Mouse (Mus musculus): ENCODE measurements around the gene Psmd11. TPM values are rescaled to one million over a fixed set of nuclear protein-coding genes. Genes with fewer than 3 reads are reported as not detected.

The Psmd11 gene
- polyA plus RNA-seq, 1 experiment from 2014 or later: 278 TPM

DNA sequence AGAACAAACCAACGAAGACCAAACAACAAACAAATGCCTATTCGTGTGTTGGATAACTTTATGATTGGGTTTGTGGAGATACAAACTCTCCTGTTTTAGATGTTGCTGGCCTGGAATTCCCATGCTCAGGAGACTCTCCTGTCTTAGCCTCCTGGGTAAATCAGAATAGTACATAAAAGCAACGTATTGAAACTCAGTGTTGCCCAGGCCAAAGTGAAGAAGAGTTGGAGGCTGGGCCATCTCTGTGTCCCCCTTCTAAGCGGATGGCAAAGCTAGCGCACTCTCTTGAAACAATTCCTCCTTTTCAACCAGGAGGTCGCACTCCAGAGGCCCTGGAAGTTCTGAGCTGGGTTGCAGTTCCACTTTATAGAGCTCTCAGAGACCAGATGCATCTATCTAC is 74.9 kb downstream of the Psmd11 start:
- peak overlapping the region; percentile 38; the same call in 1 of the 2 replicates for H3K9ac ChIP-seq
- H3K4me3 ChIP-seq: no peak overlapping the region
- ATAC-seq (replicated peaks): no peak
- H3K36me3 ChIP-seq (replicated peaks): no peaks in the 10 kb centered on the region
- peaks cover 51% of the 10 kb centered on the region for H3K4me1 ChIP-seq
- 65% methylated on average over 6 of the region's 6 CpGs for WGBS
- H3K27me3 ChIP-seq (replicated peaks): no peaks in the 10 kb centered on the region
- peak overlapping the region; percentile 99 for H3K27ac ChIP-seq
- H3K4me2 ChIP-seq: no peak overlapping the region
- no peaks in the 10 kb centered on the region for H3K9me3 ChIP-seq

DNA sequence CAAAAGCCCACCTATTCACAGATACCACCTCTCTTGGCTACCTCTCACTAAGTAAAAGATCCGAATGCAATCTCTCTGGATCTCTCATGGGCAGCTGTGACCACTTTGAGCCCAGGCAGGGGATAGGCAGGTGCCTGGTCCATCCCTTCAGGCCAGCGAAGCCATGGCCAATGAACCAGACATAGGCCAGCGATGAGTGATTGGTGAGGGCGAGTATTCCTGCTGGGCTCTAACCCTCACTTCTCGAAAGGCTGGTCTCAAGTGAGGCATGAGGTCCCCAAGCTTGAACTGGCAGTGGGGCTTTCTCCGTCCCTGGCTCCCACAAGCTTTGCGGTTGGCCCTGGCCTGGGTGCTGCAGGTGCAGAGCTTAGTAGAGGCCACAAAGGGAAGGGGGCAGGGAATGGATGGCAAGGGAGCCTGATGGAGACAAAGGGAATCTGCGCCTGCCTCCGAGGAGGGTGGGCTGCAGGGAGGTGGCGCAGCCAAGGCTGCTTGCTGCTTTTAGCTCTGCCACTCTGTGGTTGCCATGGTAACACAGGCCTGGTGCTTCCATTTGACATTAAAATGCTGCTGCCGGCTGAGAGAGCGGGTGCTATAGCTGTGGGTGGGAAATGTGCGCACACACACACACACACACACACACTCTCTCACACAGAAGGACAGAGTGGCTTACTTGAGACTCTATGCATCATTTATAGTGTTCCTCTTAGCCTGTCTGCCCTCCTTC is 75.5 kb downstream of the Psmd11 start:
- Histone ChIP-seq H3K4me3 (no peak overlapping the region), H3K36me3 (replicated peaks) (no peaks in the 10 kb centered on the region), H3K4me2 (peak overlapping the region; percentile 38), H3K9ac (peak overlapping the region; percentile 38), H3K27me3 (replicated peaks) (no peaks in the 10 kb centered on the region), H3K27ac (peak overlapping the region; percentile 99), H3K9me3 (no peaks in the 10 kb centered on the region), H3K4me1 (peaks cover 50% of the 10 kb centered on the region)
- 6% methylated on average over 13 of the region's 13 CpGs for WGBS
- peak; percentile 95 for ATAC-seq (replicated peaks)

DNA sequence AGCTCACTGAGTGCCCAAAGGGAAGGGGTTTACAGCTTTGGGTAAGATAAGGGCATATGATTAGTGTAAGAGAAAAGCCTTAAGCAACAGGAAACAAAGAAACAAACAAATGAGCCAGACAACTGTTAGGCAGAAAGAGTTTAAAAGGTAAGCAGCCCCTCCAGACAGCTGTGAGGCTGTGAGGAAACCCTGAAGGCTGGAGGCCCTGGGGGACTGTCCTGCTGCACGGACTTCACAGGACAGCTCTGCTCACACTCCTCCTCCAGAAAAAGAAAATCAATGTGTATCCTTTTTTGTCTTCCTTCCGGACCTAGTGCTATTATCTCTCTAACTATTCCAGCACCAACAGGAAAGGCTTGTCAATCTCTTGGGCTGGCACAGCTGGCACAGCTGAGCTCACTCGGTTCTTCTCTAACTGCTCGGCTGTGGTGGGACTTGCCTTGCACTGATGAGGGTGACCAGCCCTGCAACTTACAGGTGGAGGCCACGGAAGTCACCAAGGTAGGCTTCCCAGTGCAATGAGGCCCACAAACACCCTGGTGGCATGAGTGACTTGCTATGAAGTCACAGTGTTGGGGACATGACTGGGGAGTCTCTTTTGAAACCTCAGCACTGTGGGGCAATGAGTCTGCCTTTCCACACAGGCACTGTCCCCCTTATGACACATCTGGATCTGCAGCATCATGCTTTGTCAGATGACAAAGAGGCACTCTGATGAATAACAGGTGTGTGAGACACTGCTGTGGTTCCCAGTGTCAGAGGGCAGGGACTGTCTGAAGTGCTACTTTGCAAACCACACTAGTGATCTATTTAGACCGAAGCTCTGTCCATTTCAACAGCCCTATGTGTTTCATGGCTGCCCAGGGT is 76.3 kb downstream of the Psmd11 start:
- peak overlapping the region; percentile 38 for H3K4me2 ChIP-seq
- no peaks in the 10 kb centered on the region for H3K36me3 ChIP-seq (replicated peaks)
- H3K9me3 ChIP-seq: no peaks in the 10 kb centered on the region
- peak overlapping the region; percentile 31 for H3K9ac ChIP-seq
- H3K27me3 ChIP-seq (replicated peaks): no peaks in the 10 kb centered on the region
- H3K4me3 ChIP-seq: no peak overlapping the region
- H3K4me1 ChIP-seq: peaks cover 48% of the 10 kb centered on the region
- H3K27ac ChIP-seq: peak overlapping the region; percentile 99
- peak; percentile 57 for ATAC-seq (replicated peaks)
- 25% methylated on average over 6 of the region's 6 CpGs for WGBS

DNA sequence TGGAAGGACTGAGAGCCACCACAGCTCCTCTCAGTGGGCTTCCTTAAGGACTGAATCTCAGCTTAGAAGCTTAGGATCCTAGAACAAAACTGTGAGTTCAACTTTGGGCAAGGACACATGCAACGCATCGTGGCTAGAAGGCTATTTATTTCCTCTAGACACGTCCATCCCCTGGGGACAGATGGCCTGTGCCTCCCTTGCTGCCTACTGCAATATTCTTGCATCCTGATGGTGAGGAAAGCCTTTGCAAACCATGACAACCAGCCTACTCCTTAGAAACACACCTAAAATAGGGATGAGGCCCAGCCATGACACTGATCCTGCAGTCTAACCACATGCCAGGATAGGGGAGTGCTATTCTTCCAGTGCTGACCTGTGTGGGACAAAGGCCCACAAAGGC is 77.2 kb downstream of the Psmd11 start:
- ATAC-seq (replicated peaks): no peak
- 77% methylated on average over 3 of the region's 3 CpGs for WGBS
- Histone ChIP-seq H3K27me3 (replicated peaks) (no peaks in the 10 kb centered on the region), H3K4me1 (peaks cover 44% of the 10 kb centered on the region), H3K9me3 (no peaks in the 10 kb centered on the region), H3K4me2 (no peak overlapping the region), H3K27ac (peak overlapping the region; percentile 99), H3K9ac (no peak overlapping the region), H3K36me3 (replicated peaks) (no peaks in the 10 kb centered on the region), H3K4me3 (no peak overlapping the region)

DNA sequence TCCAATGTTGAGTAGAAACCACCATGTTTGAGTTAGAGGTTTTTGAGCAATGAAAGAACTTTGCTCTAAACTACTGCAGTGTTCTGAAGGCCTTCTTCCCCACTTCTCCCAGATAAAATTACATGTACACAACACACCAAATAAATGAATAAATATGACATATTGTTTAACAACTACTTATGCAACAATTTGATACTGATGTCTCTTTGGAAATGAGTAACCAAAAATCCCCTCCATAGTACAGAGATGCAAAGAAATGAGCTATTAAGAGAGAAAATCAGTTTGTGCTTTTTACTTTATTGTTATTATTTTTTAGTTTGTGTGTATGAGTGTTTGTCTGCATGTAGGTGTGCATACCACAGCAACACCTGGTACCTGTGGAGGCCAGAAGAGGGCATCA is 78.1 kb downstream of the Psmd11 start:
- Histone ChIP-seq H3K9me3 (no peaks in the 10 kb centered on the region), H3K27ac (no peak overlapping the region)

DNA sequence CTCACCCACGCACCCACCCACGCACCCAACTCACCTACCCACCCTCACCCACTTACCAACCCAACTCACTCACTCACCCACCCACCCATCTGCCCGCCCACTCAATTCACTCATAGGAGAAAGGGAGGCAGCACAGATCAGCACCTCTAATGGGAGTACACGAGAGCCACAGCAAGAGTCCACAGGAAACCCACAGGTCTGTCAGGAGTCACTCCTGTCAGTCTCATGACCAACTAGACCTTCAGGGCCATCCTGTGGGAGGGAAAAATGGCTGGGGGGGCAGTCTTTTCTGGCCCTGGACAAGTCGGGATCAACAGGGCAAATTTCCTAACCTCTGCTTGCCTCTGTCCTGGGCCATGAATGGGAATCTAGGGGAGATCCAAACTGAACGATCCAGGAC is 79.4 kb downstream of the Psmd11 start:
- Histone ChIP-seq H3K27me3 (replicated peaks) (no peaks in the 10 kb centered on the region), H3K4me3 (no peak overlapping the region), H3K9me3 (no peaks in the 10 kb centered on the region), H3K27ac (no peak overlapping the region), H3K9ac (no peak overlapping the region), H3K36me3 (replicated peaks) (no peaks in the 10 kb centered on the region), H3K4me1 (peaks cover 44% of the 10 kb centered on the region), H3K4me2 (no peak overlapping the region)
- ATAC-seq (replicated peaks): no peak
- WGBS: 84% methylated on average over 6 of the region's 6 CpGs

More for the DNA sequence above, 78.1 kb downstream of the Psmd11 start:
- no peaks in the 10 kb centered on the region for H3K27me3 ChIP-seq (replicated peaks)
- no peak overlapping the region for H3K9ac ChIP-seq
- H3K4me1 ChIP-seq: peaks cover 44% of the 10 kb centered on the region
- H3K36me3 ChIP-seq (replicated peaks): no peaks in the 10 kb centered on the region
- H3K4me2 ChIP-seq: no peak overlapping the region
- no peak for ATAC-seq (replicated peaks)
- no peak overlapping the region for H3K4me3 ChIP-seq

DNA sequence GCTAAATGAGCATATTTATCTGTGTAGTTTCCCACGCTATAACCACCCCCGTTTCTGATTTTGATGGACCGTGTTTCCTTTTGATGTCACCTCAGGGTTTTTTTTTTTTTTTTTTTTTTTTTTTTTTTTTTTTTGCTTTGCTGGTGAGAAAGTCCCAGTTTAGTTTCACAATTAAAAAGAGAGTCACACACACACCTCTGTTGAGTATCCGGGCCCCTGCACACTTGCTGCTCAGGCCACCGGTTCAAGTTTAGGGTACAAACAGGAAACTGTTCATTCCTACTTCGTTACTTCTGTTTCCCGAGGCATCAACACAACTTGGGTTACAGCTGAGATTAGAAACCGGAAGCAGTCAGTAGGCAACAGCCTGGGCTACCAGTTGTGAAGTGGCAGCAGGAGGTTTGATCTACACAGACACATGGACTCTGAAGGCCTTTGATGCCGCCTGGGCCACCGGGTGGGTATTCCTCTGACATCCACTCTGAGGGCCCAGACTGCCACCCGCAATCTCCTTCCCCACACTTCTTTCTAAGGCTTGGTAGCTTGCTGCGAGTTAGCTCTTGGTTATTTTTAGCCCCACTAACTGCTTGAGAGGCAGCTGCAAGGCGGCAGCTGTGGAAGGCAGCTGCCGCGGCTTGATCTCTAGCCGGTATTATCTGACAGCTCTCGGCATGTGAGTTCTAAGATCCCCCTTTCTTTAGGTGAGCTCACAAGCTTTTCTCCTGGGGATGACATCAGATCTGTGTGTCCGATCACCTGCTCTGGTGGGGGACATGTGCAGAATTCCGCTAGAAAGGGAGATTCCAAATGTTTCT is 80.2 kb downstream of the Psmd11 start:
- no peak for ATAC-seq (replicated peaks)
- 33% methylated on average over 19 of the region's 19 CpGs for whole genome bisulfite sequencing
- H3K9ac ChIP-seq: peak overlapping the region; percentile 20; the same call in 1 of the 2 replicates

DNA sequence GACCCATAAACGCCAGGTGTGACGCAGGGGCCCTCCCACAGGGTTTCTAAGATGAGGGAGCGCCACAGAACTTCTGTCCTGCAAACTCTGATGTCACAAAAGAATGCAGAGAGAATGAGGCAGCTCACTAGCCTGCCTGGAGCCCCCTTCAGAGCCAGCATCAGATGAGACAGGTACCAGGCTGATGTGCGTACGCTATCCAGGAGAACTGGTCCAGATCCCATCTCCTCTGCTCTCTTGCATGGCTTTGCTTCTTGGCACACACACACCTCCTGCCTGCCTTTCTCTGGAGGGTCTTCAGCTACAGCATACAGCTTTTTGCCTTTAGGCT is 80.7 kb downstream of the Psmd11 start:
- Histone ChIP-seq H3K27me3 (replicated peaks) (no peaks in the 10 kb centered on the region), H3K4me2 (0 out of 2 replicates have a peak overlapping the region, but pooled peaks have one; percentile 2), H3K9ac (peak overlapping the region; percentile 21), H3K4me1 (peaks cover 37% of the 10 kb centered on the region), H3K9me3 (no peaks in the 10 kb centered on the region), H3K36me3 (replicated peaks) (no peaks in the 10 kb centered on the region), H3K4me3 (no peak overlapping the region), H3K27ac (peak overlapping the region; percentile 74)
- no peak for ATAC-seq (replicated peaks)
- 71% methylated on average over 5 of the region's 5 CpGs for WGBS

More for the DNA sequence above, 80.2 kb downstream of the Psmd11 start:
- no peak overlapping the region for H3K4me3 ChIP-seq
- peaks cover 38% of the 10 kb centered on the region for H3K4me1 ChIP-seq
- no peaks in the 10 kb centered on the region for H3K27me3 ChIP-seq (replicated peaks)
- H3K4me2 ChIP-seq: 0 out of 2 replicates have a peak overlapping the region, but pooled peaks have one; percentile 2
- peak overlapping the region; percentile 74 for H3K27ac ChIP-seq
- no peaks in the 10 kb centered on the region for H3K36me3 ChIP-seq (replicated peaks)
- no peaks in the 10 kb centered on the region for H3K9me3 ChIP-seq

DNA sequence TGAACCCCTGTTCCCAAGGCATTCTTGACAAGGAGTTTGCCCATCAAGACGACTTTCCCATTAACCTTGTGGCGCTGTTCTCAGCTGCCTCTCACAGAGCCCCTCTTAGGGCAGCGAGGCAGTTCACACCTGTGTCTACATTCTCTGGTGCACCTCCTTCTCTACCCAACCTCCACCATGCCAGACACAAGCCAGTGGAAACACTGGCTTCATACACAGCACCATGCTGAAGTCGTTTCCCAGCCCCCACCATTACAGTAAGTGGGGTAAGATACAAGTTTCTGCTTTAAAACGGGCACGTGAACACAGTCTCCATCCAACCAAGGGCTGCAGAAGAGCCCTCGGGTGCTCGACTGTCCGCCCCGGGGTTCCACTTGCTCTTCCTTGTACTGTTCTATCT is 81.7 kb downstream of the Psmd11 start:
- H3K36me3 ChIP-seq (replicated peaks): no peaks in the 10 kb centered on the region
- no peak for ATAC-seq (replicated peaks)
- 86% methylated on average over 10 of the region's 10 CpGs for WGBS
- H3K27me3 ChIP-seq (replicated peaks): no peaks in the 10 kb centered on the region
- H3K4me3 ChIP-seq: no peak overlapping the region
- peaks cover 32% of the 10 kb centered on the region for H3K4me1 ChIP-seq
- H3K9ac ChIP-seq: no peak overlapping the region
- no peak overlapping the region for H3K4me2 ChIP-seq
- no peaks in the 10 kb centered on the region for H3K9me3 ChIP-seq
- H3K27ac ChIP-seq: no peak overlapping the region

DNA sequence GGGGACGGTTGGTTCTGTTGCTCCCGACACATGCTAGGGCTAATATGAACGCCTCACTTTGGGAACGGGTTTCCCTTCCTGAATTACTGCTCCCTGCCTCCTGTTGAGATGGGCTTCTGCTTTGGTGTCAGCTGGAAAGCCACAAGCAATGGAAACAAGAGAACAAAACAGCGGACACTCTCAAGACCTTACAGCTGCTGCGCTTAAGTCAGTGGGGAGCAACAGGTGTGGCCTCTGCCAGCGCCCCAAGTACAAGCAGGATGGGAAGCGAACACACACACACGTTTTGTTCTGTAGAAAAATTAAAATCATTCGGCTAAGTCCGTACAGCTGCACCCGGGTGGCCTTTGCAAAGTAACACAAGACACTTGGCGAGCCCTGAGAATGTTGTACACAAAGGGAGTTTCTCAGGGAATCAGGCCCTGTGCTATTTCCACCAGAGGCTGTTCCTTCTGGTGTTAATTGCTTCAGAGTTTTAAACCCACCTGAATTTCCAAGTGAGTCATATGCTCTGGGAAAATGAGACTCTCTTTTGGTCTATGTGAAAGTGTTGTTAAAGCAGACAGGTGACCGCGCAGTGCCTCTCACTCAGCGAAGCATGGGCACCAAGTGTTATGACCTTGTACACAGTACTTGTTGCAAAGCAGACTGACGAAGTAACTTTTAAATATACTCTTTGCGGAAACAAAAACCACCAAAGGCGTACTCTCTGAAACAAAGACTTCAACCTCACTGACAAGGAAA is 84.1 kb downstream of the Psmd11 start:
- H3K4me2 ChIP-seq: no peak overlapping the region
- no peaks in the 10 kb centered on the region for H3K36me3 ChIP-seq (replicated peaks)
- no peak overlapping the region for H3K9ac ChIP-seq
- WGBS: 65% methylated on average over 19 of the region's 19 CpGs
- H3K27me3 ChIP-seq (replicated peaks): no peaks in the 10 kb centered on the region
- no peaks in the 10 kb centered on the region for H3K9me3 ChIP-seq
- no peak overlapping the region for H3K4me3 ChIP-seq
- H3K27ac ChIP-seq: no peak overlapping the region
- peaks cover 39% of the 10 kb centered on the region for H3K4me1 ChIP-seq
- ATAC-seq (replicated peaks): no peak

DNA sequence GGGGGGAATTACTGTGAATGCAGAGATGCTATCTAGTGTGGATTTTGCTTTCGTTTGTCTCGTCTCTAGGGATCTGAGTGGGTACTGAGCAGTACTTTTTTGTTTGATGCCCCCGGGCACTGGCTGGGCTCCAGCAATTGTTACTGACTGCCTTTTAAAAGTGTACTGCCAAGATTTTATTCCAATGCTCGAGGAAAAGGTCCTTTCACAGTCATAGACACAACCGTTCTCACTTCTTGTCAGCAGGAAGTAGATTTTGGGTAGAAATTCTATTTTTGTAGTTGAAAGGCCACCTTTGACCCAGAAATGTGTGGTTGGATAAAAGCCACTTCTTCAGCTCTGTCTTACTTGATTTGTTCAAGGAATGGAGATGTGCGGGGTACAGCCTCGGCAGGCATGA is 85.4 kb downstream of the Psmd11 start:
- Histone ChIP-seq H3K36me3 (replicated peaks) (no peaks in the 10 kb centered on the region), H3K4me2 (no peak overlapping the region), H3K27ac (no peak overlapping the region), H3K4me3 (no peak overlapping the region), H3K4me1 (peaks cover 47% of the 10 kb centered on the region), H3K9me3 (no peaks in the 10 kb centered on the region), H3K9ac (no peak overlapping the region), H3K27me3 (replicated peaks) (no peaks in the 10 kb centered on the region)
- ATAC-seq (replicated peaks): no peak
- 40% methylated on average over 7 of the region's 7 CpGs for WGBS
